Mouse (Mus musculus) hindbrain, embryonic 10.5 days (tissue): Measurements from ENCODE around the gene Cd160. TPM values are rescaled to one million over a fixed set of nuclear protein-coding genes. Genes with fewer than 3 reads are reported as not detected.

Experiments
- DNase-seq: peaks from one replicate; pipeline ENCODE4 v3.0.0-alpha.2; 2017; ENCODE audit warnings: low spot score
- H3K27ac ChIP-seq: fragments of 300-500 bp; sonication (generic); 2 replicates; pipeline ENCODE4 v1.5.1; 2016; ENCODE audit warnings: mild to moderate bottlenecking, moderate library complexity
- H3K27me3 ChIP-seq: fragments of 300-500 bp; sonication (generic); 2 replicates; pipeline ENCODE4 v1.6.1; 2016; ENCODE audit warnings: mild to moderate bottlenecking; ENCODE audit not compliant: poor library complexity, insufficient read depth, severe bottlenecking
- H3K36me3 ChIP-seq: fragments of 300-500 bp; sonication (generic); 2 replicates; pipeline ENCODE4 v1.6.1; 2016; ENCODE audit warnings: mild to moderate bottlenecking, moderate library complexity
- H3K4me1 ChIP-seq: fragments of 300-500 bp; sonication (generic); replicated peaks from 2 replicates; pipeline ENCODE4 v1.6.1; 2016; ENCODE audit warnings: mild to moderate bottlenecking
- H3K4me3 ChIP-seq: fragments of 300-500 bp; sonication (generic); 2 replicates; pipeline ENCODE4 v1.5.1; 2016; ENCODE audit warnings: mild to moderate bottlenecking, moderate library complexity
- H3K9me3 ChIP-seq: fragments of 300-500 bp; sonication (generic); 2 replicates; pipeline ENCODE4 v1.6.1; 2016; ENCODE audit warnings: mild to moderate bottlenecking, moderate library complexity
- WGBS: fragments of 180-500 bp; shearing (Covaris S2); methylation state at CpG from one replicate; pipeline ENCODE4 v1.1.7; 2016; 5-methylcytosine and 5-hydroxymethylcytosine counted together
- polyA plus RNA-seq: library from polyadenylated mRNA; unstranded; fragments of >200 nt; fragmentation: Nextera tagmentation; extraction: Ambion mirVana; gene quantifications from 2 replicates; pipeline ENCODE4 v1.2.1, GENCODE M21; 2016

Cd160 gene
- polyA plus RNA-seq, 1 experiment from 2014 or later = 0.14 TPM

DNA sequence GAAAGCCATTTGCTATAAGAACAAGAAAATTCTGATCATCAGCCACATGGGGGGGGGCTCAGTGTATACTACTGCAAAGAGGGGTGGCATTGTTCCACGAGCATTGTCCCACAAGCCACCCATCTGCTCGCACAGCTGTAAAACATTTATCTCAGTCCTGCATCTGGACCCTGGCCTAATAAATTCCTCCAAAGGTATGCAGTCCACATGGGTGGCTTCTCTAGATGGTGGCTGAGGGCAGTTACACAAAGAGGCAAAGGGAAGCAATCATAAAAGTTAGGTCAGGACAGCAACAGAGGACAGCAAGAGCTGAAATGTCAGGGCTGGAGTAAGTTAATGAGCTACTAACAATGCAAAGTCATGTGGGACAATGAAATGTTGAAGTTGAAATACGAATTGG is 5.5 kb downstream of the Cd160 start:
- 73% methylated on average over 3 of the region's 3 CpGs for WGBS
- H3K9me3 ChIP-seq = no peaks in the 10 kb centered on the region
- no peak overlapping the region for H3K4me3 ChIP-seq
- H3K27me3 ChIP-seq = no peaks in the 10 kb centered on the region
- H3K36me3 ChIP-seq = no peaks in the 10 kb centered on the region
- H3K4me1 ChIP-seq = 0 out of 2 replicates have a peak, but pooled peaks cover 2% of the 10 kb centered on the region
- DNase-seq = no peak
- H3K27ac ChIP-seq = no peak overlapping the region

DNA sequence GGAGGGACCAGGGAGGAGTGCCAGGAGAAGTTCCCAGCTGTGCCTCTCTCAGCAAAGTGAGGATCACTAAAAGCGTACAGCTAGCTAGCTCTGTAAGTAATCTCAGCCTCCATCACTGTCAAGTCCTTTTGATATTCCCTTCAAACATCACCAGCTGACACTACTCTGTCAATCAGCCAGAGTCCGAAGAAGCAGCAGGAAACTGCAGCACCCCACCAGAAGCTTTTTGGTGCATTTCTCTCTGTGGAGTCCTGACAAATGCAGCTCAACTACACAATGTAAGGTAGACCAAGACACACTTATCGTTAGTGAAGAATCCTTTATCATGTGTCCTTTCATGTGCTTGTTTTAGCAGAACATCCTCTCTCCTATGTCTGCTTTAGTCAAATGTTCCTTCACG is 7.6 kb downstream of the Cd160 start:
- Histone ChIP-seq H3K4me3 (no peak overlapping the region), H3K27me3 (no peaks in the 10 kb centered on the region), H3K27ac (no peak overlapping the region), H3K9me3 (0 out of 2 replicates have a peak, but pooled peaks cover 3% of the 10 kb centered on the region), H3K4me1 (0 out of 2 replicates have a peak, but pooled peaks cover 2% of the 10 kb centered on the region), H3K36me3 (no peaks in the 10 kb centered on the region)
- 91% methylated on average over 4 of the region's 4 CpGs for WGBS
- no peak for DNase-seq

DNA sequence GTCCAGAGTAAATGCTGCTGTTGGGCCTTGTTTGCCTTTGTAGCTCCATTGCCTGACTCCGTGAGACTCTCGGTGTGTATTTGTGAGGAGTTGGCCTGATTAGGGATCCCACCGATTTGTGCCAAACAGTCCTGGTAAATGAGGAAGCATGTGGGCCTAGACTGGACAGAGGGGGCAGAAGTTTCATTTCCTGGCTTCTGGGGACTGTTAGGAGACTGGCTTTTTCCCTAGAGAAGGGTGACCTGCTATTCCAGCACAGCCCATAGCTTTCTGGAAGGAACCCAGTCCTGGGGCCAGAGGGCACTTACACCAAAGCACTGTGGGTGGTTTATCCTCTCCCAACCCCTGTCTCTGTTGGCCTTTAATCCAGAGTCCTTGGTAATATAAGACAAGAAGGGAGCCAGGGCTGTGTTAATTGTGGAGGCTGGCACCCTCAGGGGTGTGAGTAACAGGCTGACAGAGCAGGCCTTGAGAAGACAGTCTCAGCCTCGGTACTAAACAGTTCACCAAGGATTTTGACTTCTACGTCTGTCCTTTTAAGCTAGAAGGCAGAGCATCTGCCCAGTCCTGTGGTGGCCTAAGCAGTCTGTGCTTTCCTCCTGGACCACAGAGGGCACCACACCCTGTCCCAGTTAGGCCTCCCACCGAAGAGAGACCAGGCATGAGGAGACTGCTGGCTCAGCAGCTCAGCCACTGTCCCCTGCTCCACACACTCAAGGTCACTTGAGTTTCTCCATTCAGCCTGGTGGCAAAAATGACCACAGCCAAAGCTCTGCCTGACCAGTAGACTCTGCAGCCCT is 8.8 kb downstream of the Cd160 start:
- H3K4me3 ChIP-seq = no peak overlapping the region
- 0 out of 2 replicates have a peak, but pooled peaks cover 1% of the 10 kb centered on the region for H3K4me1 ChIP-seq
- H3K27me3 ChIP-seq = no peaks in the 10 kb centered on the region
- 78% methylated on average over 6 of the region's 6 CpGs for WGBS
- DNase-seq = no peak
- H3K36me3 ChIP-seq = no peaks in the 10 kb centered on the region
- H3K27ac ChIP-seq = no peak overlapping the region
- H3K9me3 ChIP-seq = 0 out of 2 replicates have a peak, but pooled peaks cover 3% of the 10 kb centered on the region

DNA sequence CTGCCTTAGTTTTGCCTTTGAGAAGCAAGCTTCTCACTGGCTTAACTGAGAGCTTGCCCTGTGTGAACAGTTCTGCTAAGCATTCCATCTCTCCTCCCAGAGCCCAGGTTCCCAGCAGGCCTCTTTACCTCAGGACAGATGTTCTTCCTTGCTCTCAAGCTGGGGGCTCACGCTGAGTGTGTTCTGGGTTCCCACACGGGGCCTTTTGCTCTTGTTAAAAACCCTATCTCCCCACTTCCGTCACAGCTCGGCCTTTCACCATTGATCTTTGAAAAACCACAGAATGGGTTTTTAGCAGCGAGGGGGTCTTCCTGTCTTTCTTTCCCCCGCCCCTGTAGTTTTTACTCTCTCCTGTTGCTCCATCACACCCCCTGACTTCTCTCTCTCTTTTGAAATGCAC is 14.8 kb downstream of the Cd160 start:
- whole genome bisulfite sequencing = 41% methylated on average over 6 of the region's 6 CpGs
- H3K4me3 ChIP-seq = no peak overlapping the region
- H3K4me1 ChIP-seq = peaks cover 10% of the 10 kb centered on the region; the same call in 1 of the 2 replicates
- no peak overlapping the region for H3K27ac ChIP-seq
- H3K27me3 ChIP-seq = no peaks in the 10 kb centered on the region
- H3K36me3 ChIP-seq = no peaks in the 10 kb centered on the region
- no peak for DNase-seq
- 0 out of 2 replicates have a peak, but pooled peaks cover 3% of the 10 kb centered on the region for H3K9me3 ChIP-seq

DNA sequence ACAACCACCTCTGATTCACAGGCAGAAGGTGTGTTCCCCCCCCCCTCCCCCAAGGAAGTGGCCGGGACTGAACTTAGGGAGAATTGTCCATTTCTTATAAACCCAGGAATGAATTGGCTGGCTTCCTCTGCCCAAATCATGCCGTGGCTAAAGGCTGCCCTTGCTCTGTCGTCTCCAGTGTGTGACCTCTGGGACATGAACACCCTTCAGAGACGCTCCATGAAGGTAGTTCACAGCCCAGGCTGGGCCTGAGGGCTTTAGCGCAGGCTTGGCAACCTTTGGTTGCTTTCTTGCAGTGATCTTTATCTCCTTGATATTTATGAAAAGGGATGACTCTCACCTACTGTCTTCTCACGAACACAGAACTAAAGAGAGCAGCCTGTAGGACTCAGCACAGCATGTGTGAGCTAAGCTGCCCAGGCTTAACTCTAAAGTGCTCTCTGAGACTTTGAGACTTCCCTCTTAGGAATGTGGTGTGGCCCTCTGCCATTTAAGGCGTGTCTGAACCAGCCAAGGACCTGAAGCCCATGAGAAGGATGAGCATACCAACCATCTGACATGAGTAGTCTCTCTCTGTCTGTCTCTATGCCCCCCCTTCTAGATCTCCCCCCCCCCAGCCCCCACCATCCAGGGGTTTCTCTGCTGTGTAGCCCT is 15.4 kb downstream of the Cd160 start:
- Histone ChIP-seq H3K27me3 (no peaks in the 10 kb centered on the region), H3K27ac (no peak overlapping the region), H3K4me3 (no peak overlapping the region), H3K4me1 (peaks cover 11% of the 10 kb centered on the region; the same call in 1 of the 2 replicates), H3K36me3 (no peaks in the 10 kb centered on the region), H3K9me3 (0 out of 2 replicates have a peak, but pooled peaks cover 3% of the 10 kb centered on the region)
- no peak for DNase-seq
- WGBS = 64% methylated on average over 7 of the region's 7 CpGs

DNA sequence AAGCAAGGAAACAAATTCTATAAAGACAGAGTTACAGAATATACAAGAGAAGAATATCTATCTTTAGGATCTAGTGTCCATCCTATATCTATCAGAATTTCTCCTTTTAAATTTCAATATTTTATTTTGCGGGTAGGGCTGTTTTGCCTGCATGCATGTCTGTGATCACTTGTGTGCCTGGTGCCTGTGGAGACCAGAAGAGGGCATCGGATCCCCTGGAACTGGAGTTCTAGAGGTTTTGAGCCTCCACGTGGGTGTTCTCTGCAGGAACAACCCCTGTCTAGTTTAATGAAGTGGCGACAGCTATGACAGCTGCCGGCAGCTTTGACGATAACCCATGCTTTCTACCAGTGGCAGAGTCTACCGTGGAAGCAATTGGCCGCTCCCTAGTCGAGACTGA is 16.0 kb downstream of the Cd160 start:
- WGBS = 37% methylated on average over 9 of the region's 9 CpGs
- 0 out of 2 replicates have a peak, but pooled peaks cover 3% of the 10 kb centered on the region for H3K9me3 ChIP-seq

DNA sequence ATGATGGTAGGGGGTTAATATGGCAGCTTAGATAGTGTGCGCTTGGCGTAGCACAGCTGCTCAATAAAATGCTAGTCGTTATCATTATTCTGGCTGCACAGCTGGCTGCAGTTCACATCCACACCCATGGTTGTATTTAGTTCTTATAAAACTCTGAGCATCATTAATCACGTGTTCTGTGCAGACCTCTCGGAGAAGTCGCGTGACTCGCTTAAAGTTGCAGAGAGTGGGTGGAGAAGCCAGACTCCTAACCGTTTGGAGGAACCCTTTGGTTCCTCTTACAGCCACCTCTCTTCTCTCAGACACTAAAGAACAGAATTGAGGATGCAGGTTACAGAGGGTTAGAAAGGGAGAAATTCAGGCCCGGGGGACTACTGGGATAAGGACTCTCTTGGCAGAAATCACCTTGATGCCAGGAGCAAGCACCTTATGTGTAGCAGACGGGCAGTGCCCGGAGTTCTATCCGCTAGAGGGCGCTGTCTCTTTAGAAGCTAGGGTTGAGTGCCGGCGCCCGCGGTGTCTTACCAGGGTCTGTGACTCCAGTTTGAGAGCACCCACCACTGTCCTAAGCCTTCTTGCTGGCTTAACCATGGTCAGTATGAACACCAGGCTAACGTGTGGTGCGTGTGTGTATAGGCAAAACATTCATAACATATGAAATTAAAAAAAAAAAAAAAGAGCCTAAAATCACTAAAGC is 16.6 kb downstream of the Cd160 start:
- H3K9me3 ChIP-seq = no peaks in the 10 kb centered on the region
- H3K27me3 ChIP-seq = no peaks in the 10 kb centered on the region
- WGBS = 46% methylated on average over 20 of the region's 20 CpGs
- DNase-seq = peak; percentile 73
- H3K27ac ChIP-seq = no peak overlapping the region
- H3K4me1 ChIP-seq = peaks cover 13% of the 10 kb centered on the region; the same call in 1 of the 2 replicates
- no peak overlapping the region for H3K4me3 ChIP-seq
- H3K36me3 ChIP-seq = no peaks in the 10 kb centered on the region

More for the DNA sequence above, 16.0 kb downstream of the Cd160 start:
- no peak overlapping the region for H3K27ac ChIP-seq
- DNase-seq = peak; percentile 30
- H3K4me3 ChIP-seq = no peak overlapping the region
- no peaks in the 10 kb centered on the region for H3K36me3 ChIP-seq
- peaks cover 13% of the 10 kb centered on the region; the same call in 1 of the 2 replicates for H3K4me1 ChIP-seq
- H3K27me3 ChIP-seq = no peaks in the 10 kb centered on the region

DNA sequence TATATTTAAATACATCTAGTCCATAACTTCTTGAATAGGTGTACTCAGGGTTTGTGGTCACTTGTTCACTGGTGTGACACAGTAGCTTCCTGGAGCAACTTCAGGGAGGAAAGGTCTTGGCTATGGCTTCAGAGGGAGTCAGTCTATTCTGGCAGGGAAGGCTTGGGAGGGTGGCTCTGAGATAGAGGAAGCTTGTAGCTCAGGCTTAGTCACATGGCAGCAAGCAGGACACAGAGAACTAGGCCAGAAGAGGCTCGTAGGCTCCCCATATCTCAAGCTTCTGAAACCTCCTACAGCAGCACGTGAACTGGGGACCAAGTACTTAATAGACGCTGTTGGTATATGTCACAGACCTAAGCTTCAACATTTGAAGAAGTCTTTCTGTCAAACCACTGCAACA is 17.9 kb downstream of the Cd160 start:
- 92% methylated on average over 3 of the region's 3 CpGs for WGBS
- Histone ChIP-seq H3K27ac (no peak overlapping the region), H3K27me3 (no peaks in the 10 kb centered on the region), H3K4me3 (no peak overlapping the region), H3K36me3 (no peaks in the 10 kb centered on the region), H3K9me3 (no peaks in the 10 kb centered on the region), H3K4me1 (peaks cover 13% of the 10 kb centered on the region; the same call in 1 of the 2 replicates)
- DNase-seq = no peak

DNA sequence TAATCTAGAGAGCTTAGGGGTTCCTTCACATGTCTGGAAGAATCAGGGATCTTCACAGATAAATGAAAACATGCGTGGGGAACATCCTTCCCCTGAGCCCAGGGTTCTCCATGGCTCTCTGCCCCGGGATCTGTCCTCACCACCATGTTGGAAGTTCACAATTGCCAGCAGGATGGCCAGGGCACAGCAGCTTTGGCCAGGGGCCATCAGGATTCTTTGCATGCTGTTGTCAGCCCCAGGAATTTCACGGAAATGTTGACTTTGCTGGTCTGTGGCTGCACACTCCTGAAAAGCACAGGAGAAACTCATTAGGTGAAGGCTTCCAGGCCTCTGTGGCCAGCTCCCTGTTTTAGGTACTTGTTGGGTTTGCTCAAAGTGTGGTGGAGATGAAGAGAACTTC is 20.5 kb downstream of the Cd160 start:
- no peak for DNase-seq
- no peaks in the 10 kb centered on the region for H3K9me3 ChIP-seq
- 84% methylated on average over 3 of the region's 3 CpGs for WGBS
- no peaks in the 10 kb centered on the region for H3K27me3 ChIP-seq
- peaks cover 12% of the 10 kb centered on the region; the same call in 1 of the 2 replicates for H3K4me1 ChIP-seq
- H3K4me3 ChIP-seq = no peak overlapping the region
- no peaks in the 10 kb centered on the region for H3K36me3 ChIP-seq
- H3K27ac ChIP-seq = 0 out of 2 replicates have a peak overlapping the region, but pooled peaks have one; percentile 12

DNA sequence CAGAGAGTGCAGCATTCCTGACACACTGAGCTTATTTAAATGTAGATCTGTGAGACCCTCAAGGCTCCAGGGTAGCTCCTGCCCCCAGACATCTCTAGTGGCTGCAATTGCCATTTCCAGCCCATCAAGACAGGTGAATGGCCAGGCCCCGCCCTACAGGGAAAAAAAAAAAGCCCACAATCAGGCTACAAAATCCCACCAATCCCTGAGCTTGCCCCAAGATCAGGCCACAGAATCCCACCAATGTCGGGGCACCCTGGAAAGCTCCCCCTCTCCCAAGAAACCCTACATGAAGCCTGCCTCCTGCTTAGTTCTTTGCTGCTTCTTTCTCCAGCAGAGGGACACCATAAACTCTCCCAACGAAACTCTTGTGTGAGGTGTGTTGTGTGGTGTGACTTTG is 21.0 kb downstream of the Cd160 start:
- Histone ChIP-seq H3K27ac (no peak overlapping the region), H3K4me3 (no peak overlapping the region), H3K4me1 (0 out of 2 replicates have a peak, but pooled peaks cover 7% of the 10 kb centered on the region), H3K9me3 (no peaks in the 10 kb centered on the region), H3K36me3 (no peaks in the 10 kb centered on the region), H3K27me3 (no peaks in the 10 kb centered on the region)
- no peak for DNase-seq
- 80% methylated on average over 3 of the region's 3 CpGs for WGBS

DNA sequence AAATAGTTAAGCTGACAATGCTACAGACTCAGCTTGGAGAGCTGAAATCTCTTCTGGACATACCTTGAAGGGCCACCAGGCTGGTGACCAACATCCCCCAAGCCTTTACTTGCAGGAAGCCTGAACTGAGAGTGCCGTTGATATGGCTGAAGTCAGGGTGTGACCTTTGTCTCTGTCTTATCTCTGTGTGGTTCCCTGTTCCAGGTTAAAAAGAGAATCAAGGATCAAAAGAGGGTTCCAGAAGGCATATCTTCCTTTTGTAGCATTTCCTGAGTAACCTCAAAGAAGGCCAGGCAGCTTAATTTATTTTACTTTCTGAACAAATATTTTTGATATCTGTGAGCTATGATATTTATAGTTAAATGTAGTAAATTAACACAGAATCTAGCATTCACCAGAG is 26.9 kb downstream of the Cd160 start:
- no peaks in the 10 kb centered on the region for H3K27me3 ChIP-seq
- no peaks in the 10 kb centered on the region for H3K36me3 ChIP-seq
- no peak overlapping the region for H3K27ac ChIP-seq
- WGBS = 77% methylated on average over 1 of the region's 1 CpGs
- no peaks in the 10 kb centered on the region for H3K9me3 ChIP-seq
- H3K4me1 ChIP-seq = no peaks in the 10 kb centered on the region
- DNase-seq = no peak
- no peak overlapping the region for H3K4me3 ChIP-seq

DNA sequence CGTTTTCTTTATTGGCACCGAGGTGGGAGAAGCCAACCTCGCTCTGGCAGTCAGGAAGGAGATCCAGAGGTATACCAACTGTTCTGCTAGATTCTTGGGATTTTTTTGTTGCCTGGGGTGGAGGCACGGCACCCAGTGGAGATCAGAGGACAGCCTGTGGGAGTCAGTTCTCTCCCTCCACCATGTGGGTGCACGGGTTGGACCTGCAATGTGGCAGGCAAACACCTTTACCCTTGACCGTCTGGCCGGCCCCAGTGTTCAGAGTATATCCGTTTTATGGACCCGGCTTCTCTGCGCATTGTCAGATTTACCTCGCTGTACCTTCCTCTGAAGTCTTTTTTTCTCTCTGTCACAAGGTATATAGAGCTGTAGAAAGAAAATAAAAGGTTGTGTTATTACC is 28.9 kb downstream of the Cd160 start:
- no peak overlapping the region for H3K4me3 ChIP-seq
- no peak for DNase-seq
- H3K27me3 ChIP-seq = no peaks in the 10 kb centered on the region
- H3K36me3 ChIP-seq = peaks cover 8% of the 10 kb centered on the region
- H3K9me3 ChIP-seq = no peaks in the 10 kb centered on the region
- WGBS = 86% methylated on average over 11 of the region's 11 CpGs
- H3K27ac ChIP-seq = no peak overlapping the region
- H3K4me1 ChIP-seq = no peaks in the 10 kb centered on the region
